In genomic region chr4:63515021-63515420, GRCm38 (mm10) we compare ENCODE assay signal across 26 mouse cellular contexts. TPM values are rescaled to one million over a fixed set of nuclear protein-coding genes. Genes with fewer than 3 reads are reported as not detected.
DNase-seq lines count a peak whose midpoint lies in the region; ATAC-seq lines count a peak whose summit lies in the region.
"Had no signal": no experiment of that assay in that cellular context is flagged by ENCODE, and none has a peak within 500 bp of the region (broad histone marks: within the 10 kb centered on the region; RNA-seq: fewer than 3 reads in every experiment).

No protein-coding gene starts in this region.

- no peaks in the 10 kb centered on the region for H3K9me3 ChIP-seq in midbrain, embryonic 14.5 days (ENCODE audit: control insufficient read depth, low read length)
- H3K9me3 ChIP-seq: embryonic facial prominence, embryonic 13.5 days; embryonic facial prominence, embryonic 15.5 days; forebrain, embryonic 10.5 days; forebrain, embryonic 12.5 days had no signal

- peak; percentile 12 for DNase-seq in 416B (ENCODE audit: low read depth)
- no peak for DNase-seq in embryo, embryonic 11 days
- no peak for DNase-seq in midbrain, embryonic 14.5 days
- DNase-seq: adrenal gland, adult 8-10 months; adrenal gland, postnatal 14 days; adrenal gland, postnatal 36 days; B cell, adult 2 months; cerebellum, adult 11-12 months; cerebellum, adult 2 months; cerebellum, adult 9-10 months; cerebellum, postnatal 10 days; cerebellum, postnatal 25 days had no signal

- no peaks in the 10 kb centered on the region for H3K27me3 ChIP-seq in midbrain, embryonic 14.5 days (ENCODE audit: control insufficient read depth, insufficient read depth, low read length)
- H3K27me3 ChIP-seq: CH12.LX; embryonic facial prominence, embryonic 13.5 days; embryonic facial prominence, embryonic 15.5 days; forebrain, embryonic 12.5 days; Patski had no signal

- 90% methylated on average over 5 of the region's 5 CpGs for WGBS in midbrain, embryonic 14.5 days

- no peak overlapping the region for H3K27ac ChIP-seq in midbrain, embryonic 14.5 days (replicated peaks; ENCODE audit: low read depth, low read length)
- H3K27ac ChIP-seq: embryonic facial prominence, embryonic 13.5 days; embryonic facial prominence, embryonic 15.5 days; forebrain, embryonic 10.5 days; forebrain, embryonic 12.5 days had no signal

- H3K9ac ChIP-seq in midbrain, embryonic 14.5 days (replicated peaks; ENCODE audit: low read length): no peak overlapping the region
- H3K9ac ChIP-seq: embryonic facial prominence, embryonic 13.5 days; embryonic facial prominence, embryonic 15.5 days; forebrain, embryonic 12.5 days had no signal

- H3K4me3 ChIP-seq in midbrain, embryonic 14.5 days (replicated peaks; ENCODE audit: low read depth, low read length): no peak overlapping the region
- H3K4me3 ChIP-seq: embryonic facial prominence, embryonic 13.5 days; embryonic facial prominence, embryonic 15.5 days; erythroblast, embryonic 14.5 days; forebrain, embryonic 10.5 days; forebrain, embryonic 12.5 days had no signal

- H3K4me1 ChIP-seq in midbrain, embryonic 14.5 days (ENCODE audit: control insufficient read depth, insufficient read depth, low read length): no peaks in the 10 kb centered on the region
- H3K4me1 ChIP-seq: embryonic facial prominence, embryonic 15.5 days; forebrain, embryonic 10.5 days; forebrain, embryonic 12.5 days had no signal

- no peaks in the 10 kb centered on the region for H3K36me3 ChIP-seq in midbrain, embryonic 14.5 days (ENCODE audit: control insufficient read depth, insufficient read depth, low read length)
- H3K36me3 ChIP-seq: embryonic facial prominence, embryonic 13.5 days; embryonic facial prominence, embryonic 15.5 days; forebrain, embryonic 10.5 days; forebrain, embryonic 12.5 days; G1E had no signal

- ATAC-seq in common myeloid progenitor, adult 5-6 weeks (replicated peaks; ENCODE audit: low read depth, poor library complexity, severe bottlenecking): peak; percentile 63
- ATAC-seq in megakaryocyte progenitor cell, adult 5-6 weeks (replicated peaks; ENCODE audit: poor library complexity): peak; percentile 54; the same call in 1 of the 2 replicates
- no peak for ATAC-seq in midbrain, embryonic 14.5 days (ENCODE audit: low FRiP score, low TSS enrichment)
- ATAC-seq: activated CD4-positive, CD25-positive, alpha-beta regulatory T cell, adult 4 months; CD4-positive, CD25-positive, alpha-beta regulatory T cell, adult 4 months; forebrain, embryonic 14.5 days; forebrain, embryonic 16.5 days had no signal

- no peak overlapping the region for H3K4me2 ChIP-seq in midbrain, embryonic 14.5 days (ENCODE audit: low read length)
- H3K4me2 ChIP-seq: embryonic facial prominence, embryonic 13.5 days; embryonic facial prominence, embryonic 15.5 days; forebrain, embryonic 12.5 days had no signal

RNA-seq across cellular contexts. Expression of gene Whrn, which starts 19.2 kb away (rescaled TPM):
- 0.97 and 4.7 TPM in 2 replicates for total RNA-seq in common myeloid progenitor, adult 5-6 weeks (2017)
- total RNA-seq in megakaryocyte progenitor cell, adult 5-6 weeks (2015): 1.7 and 3.6 TPM in 2 replicates
- 0.37 and 0.41 TPM in 2 replicates for total RNA-seq in megakaryocyte progenitor cell, adult 5-6 weeks (2017)
- polyA plus RNA-seq in midbrain, embryonic 14.5 days (2014; fragmentation: Nextera tagmentation; extraction: Ambion mirVana): 7.8 and 8.0 TPM in 2 replicates
- polyA plus RNA-seq: G1E had no signal

RNA-seq across cellular contexts. Expression of gene Atp6v1g1, which starts 29.6 kb away (rescaled TPM):
- total RNA-seq in common myeloid progenitor, adult 5-6 weeks (2017): 75.4 and 77.0 TPM in 2 replicates
- 102 and 121 TPM in 2 replicates for total RNA-seq in megakaryocyte progenitor cell, adult 5-6 weeks (2015)
- 80.3 and 82.4 TPM in 2 replicates for total RNA-seq in megakaryocyte progenitor cell, adult 5-6 weeks (2017)
- 451 and 485 TPM in 2 replicates for polyA plus RNA-seq in midbrain, embryonic 14.5 days (2014; fragmentation: Nextera tagmentation; extraction: Ambion mirVana)

RNA-seq across cellular contexts. Expression of gene Tmem268, which starts 43.6 kb away (rescaled TPM):
- 14.9 and 33.9 TPM in 2 replicates for total RNA-seq in common myeloid progenitor, adult 5-6 weeks (2017)
- 4.7 and 4.8 TPM in 2 replicates for total RNA-seq in megakaryocyte progenitor cell, adult 5-6 weeks (2015)
- 10.8 and 23.7 TPM in 2 replicates for total RNA-seq in megakaryocyte progenitor cell, adult 5-6 weeks (2017)
- polyA plus RNA-seq in midbrain, embryonic 14.5 days (2014; fragmentation: Nextera tagmentation; extraction: Ambion mirVana): 3.7 and 4.0 TPM in 2 replicates
